Mouse (Mus musculus): ENCODE data around the gene Rfpl4.

- TF ChIP-seq POLR2A (IDR thresholded peaks at IDR 0.05; ENCODE audit: insufficient read depth, low read length) (no peak), CTCF (IDR thresholded peaks at IDR 0.05; ENCODE audit: low read depth, low read length) (no peak)
Measured at GRCm38 (mm10) chr7:5112701-5113100, 4.0 kb downstream of the Rfpl4 start.

Measured in ES-Bruce4 (cell line).